ENCODE assay signal across 10 mouse cellular contexts in the genomic region with DNA sequence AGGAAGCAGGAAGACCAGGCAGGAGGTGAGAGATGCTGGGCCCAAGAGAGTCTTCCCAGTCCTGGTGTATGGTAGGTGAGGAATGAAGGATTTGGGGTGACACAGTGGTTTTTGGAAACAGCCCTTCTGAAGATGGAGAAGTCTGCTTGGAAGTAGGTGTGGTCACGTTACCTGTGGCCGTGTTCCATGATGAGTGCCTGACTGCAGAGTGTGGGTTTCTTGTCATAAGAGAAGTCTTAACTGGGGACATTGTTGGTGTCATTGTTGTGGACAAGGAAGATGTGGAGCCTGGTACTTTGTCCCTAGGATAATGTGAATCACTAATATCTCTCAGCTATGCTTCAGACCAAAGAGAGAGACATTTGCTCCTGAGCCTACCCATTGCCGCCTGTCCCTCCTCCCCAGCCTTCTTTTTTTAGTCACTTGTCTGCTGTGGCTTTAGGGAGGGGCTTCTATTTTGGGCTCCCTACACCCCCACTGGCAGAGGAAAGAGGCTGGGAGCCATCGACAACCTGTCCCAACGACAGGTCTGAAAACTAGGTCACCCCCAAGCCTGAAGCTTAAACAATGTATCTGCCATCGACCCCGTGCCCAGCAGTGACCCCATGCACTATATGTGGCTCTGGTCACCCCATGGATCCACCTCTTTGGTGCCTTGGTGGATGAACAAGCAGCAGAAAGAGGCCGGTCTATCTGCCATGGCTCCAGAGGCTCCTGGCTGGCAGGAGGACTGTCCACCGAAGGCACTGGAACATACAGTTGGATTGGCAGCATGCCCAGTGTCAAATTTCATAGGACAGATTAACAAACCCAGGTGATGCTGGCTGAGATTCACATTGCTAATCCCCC. TPM values are rescaled to one million over a fixed set of nuclear protein-coding genes. Genes with fewer than 3 reads are reported as not detected.
A peak's percentile ranks its signal among the peaks of the same experiment; 100 is the strongest.
DNase-seq lines count a peak whose midpoint lies in the region; ATAC-seq lines count a peak whose summit lies in the region.
"Had no signal": no experiment of that assay in that cellular context is flagged by ENCODE, and none has a peak within 500 bp of the region (broad histone marks: within the 10 kb centered on the region; RNA-seq: fewer than 3 reads in every experiment).

No protein-coding gene starts in this region.

- no peak for DNase-seq in embryonic facial prominence, embryonic 10.5 days (ENCODE audit: low spot score)
- DNase-seq in cerebellum, adult 11-12 months, result peak; percentile 80
- DNase-seq in gastrocnemius, postnatal 25 days, result peak; percentile 76
- peak; percentile 28 to 55 for DNase-seq in heart, postnatal 36 days
- DNase-seq in spleen, postnatal 14 days (ENCODE audit: low spot score in 2 of 2), result no peak
- no peak for DNase-seq in urinary bladder, adult 18-20 months (ENCODE audit: low spot score in 2 of 2)
- no peak for DNase-seq in urinary bladder, postnatal 10 days (ENCODE audit: low spot score)

- peaks cover 16% of the 10 kb centered on the region for H3K4me1 ChIP-seq in embryonic facial prominence, embryonic 13.5 days
- H3K4me1 ChIP-seq in embryonic facial prominence, embryonic 10.5 days, result 0 out of 2 replicates have a peak, but pooled peaks cover 6% of the 10 kb centered on the region

- no peaks in the 10 kb centered on the region for H3K36me3 ChIP-seq in embryonic facial prominence, embryonic 13.5 days
- H3K36me3 ChIP-seq in embryonic facial prominence, embryonic 10.5 days (replicated peaks), result no peaks in the 10 kb centered on the region
- H3K36me3 ChIP-seq: hindbrain, embryonic 12.5 days had no signal

- peak; percentile 39; the same call in 1 of the 2 replicates for ATAC-seq in embryonic facial prominence, embryonic 13.5 days (ENCODE audit: insufficient number of reproducible peaks, insufficient read depth, low FRiP score, low TSS enrichment, low read depth)

- H3K4me2 ChIP-seq in embryonic facial prominence, embryonic 13.5 days, result no peak overlapping the region
- H3K4me2 ChIP-seq: hindbrain, embryonic 12.5 days had no signal

- intact Hi-C loops in heart, postnatal 36 days (cut with DNase I), result no loop called here

- no peak overlapping the region for H3K9ac ChIP-seq in embryonic facial prominence, embryonic 13.5 days
- H3K9ac ChIP-seq: hindbrain, embryonic 12.5 days; liver, embryonic 14.5 days had no signal

- H3K27me3 ChIP-seq in embryonic facial prominence, embryonic 13.5 days, result no peaks in the 10 kb centered on the region
- no peaks in the 10 kb centered on the region for H3K27me3 ChIP-seq in embryonic facial prominence, embryonic 10.5 days (replicated peaks; ENCODE audit: low read depth, poor library complexity, severe bottlenecking)
- H3K27me3 ChIP-seq: hindbrain, embryonic 12.5 days had no signal

- WGBS in embryonic facial prominence, embryonic 13.5 days, result 79% methylated on average over 9 of the region's 9 CpGs
- WGBS in embryonic facial prominence, embryonic 10.5 days, result 85% methylated on average over 9 of the region's 9 CpGs

- no peak overlapping the region for H3K4me3 ChIP-seq in embryonic facial prominence, embryonic 13.5 days
- H3K4me3 ChIP-seq in embryonic facial prominence, embryonic 10.5 days, result no peak overlapping the region
- H3K4me3 ChIP-seq: hindbrain, embryonic 12.5 days had no signal

- no peaks in the 10 kb centered on the region for H3K9me3 ChIP-seq in embryonic facial prominence, embryonic 13.5 days
- no peaks in the 10 kb centered on the region for H3K9me3 ChIP-seq in embryonic facial prominence, embryonic 10.5 days
- H3K9me3 ChIP-seq: hindbrain, embryonic 12.5 days had no signal

- no peak overlapping the region for H3K27ac ChIP-seq in embryonic facial prominence, embryonic 13.5 days
- H3K27ac ChIP-seq in embryonic facial prominence, embryonic 10.5 days (replicated peaks), result no peak overlapping the region
- H3K27ac ChIP-seq: hindbrain, embryonic 12.5 days; liver, embryonic 14.5 days had no signal

RNA-seq across cellular contexts. Expression of gene Cd5, which starts 21.4 kb away (rescaled TPM):
- 0.41 and 0.42 TPM in 2 replicates for polyA plus RNA-seq in embryonic facial prominence, embryonic 13.5 days (2015; fragmentation: Nextera tagmentation; extraction: Ambion mirVana)
- polyA plus RNA-seq in embryonic facial prominence, embryonic 10.5 days (2016; fragmentation: Nextera tagmentation; extraction: Ambion mirVana), result 0.15 and 0.19 TPM in 2 replicates
- under 1 TPM in 1 of 2 experiments, not detected in 1; 0.19 TPM for total RNA-seq in gastrocnemius, postnatal 25 days (2021)
- under 1 TPM; 0.14 to 0.28 TPM for total RNA-seq in heart, postnatal 36 days (2021)

Comparison
In these comparisons a context has a peak if more than half of its experiments do, and no peak if none do; other contexts are left out.
1. DNase-seq: peak in cerebellum, adult 11-12 months (single experiment), gastrocnemius, postnatal 25 days (single experiment) and heart, postnatal 36 days (2 of 2); none in embryonic facial prominence, embryonic 10.5 days (single experiment), spleen, postnatal 14 days (0 of 2), urinary bladder, adult 18-20 months (0 of 2) and urinary bladder, postnatal 10 days (single experiment).